Mouse (Mus musculus) left cerebral cortex, postnatal 14 days (tissue): ENCODE data around the gene Ptpdc1. TPM values are rescaled to one million over a fixed set of nuclear protein-coding genes. Genes with fewer than 3 reads are reported as not detected.
A peak's percentile ranks its signal among the peaks of the same experiment; 100 is the strongest.

ENCODE experiments used
- DNase-seq, 2 experiments: peaks; one replicate each; pipeline ENCODE4 v3.0.0; 2021 to 2022; ENCODE audit warnings: low spot score in 2 of 2, mixed read lengths in 1 of 2
- intact Hi-C: fragments of 180-260 bp; cut with DNase I; formaldehyde crosslinking; loops from one replicate; pipeline ENCODE4 v1.15.1; 2025
- long read RNA-seq, 2 experiments: library from polyadenylated mRNA; stranded (forward); transcript quantifications; one replicate each; pipeline ENCODE4 v2.0.0; 2021
- total RNA-seq, 2 experiments: library from RNA; stranded (reverse); gene quantifications; 2 replicates each; pipeline ENCODE4 v1.2.3; 2021

Gene Ptpdc1
- 10 to 100 TPM; 22.7 to 25.5 TPM for total RNA-seq
- long read RNA-seq, experiment 1, full-length matches to known transcripts: 10 of 16 reads
- long read RNA-seq, experiment 1, partial matches to known transcripts: 3 of 16 reads
- long read RNA-seq, experiment 1, other reads (novel, unspliced or antisense): 3 of 16 reads
- long read RNA-seq, experiment 2, full-length matches to known transcripts: 3 of 6 reads
- long read RNA-seq, experiment 2, partial matches to known transcripts: 1 of 6 reads
- long read RNA-seq, experiment 2, other reads (novel, unspliced or antisense): 2 of 6 reads

DNA sequence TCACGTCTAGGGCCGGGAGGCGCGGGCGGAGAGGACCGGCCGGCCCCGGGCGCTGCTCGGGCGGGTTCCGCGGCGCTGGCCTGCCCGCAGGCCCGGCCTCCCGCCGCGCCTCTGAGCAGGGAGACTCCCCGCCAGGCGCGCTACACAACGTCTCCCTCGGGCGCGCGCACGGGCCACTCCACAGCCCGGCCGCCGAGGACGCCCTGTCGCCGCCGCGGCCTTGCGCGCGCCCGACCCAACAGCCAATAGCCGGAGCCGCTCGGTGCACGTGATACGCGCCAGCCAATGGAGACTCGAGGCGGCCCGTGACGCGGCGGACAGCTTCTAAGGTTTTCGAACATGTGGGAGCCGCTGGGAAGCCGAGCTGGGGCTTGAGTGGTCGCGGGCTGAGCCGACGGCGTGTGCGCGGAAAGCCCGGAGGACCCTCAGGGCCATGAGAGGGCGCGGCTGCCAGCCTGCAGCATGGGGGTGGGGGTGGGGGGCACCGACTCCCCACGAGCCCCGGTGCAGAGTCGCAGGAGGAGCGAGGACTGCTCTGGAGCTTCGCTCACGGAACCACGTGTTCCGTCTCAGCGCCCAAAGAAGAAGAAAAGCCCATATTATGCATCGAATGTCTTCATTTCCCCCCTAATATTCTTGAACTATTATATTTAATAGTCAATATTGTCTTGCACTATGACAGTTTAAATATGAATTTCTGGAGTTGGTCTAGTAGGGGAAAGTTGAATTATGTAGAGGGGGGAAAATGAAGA is at the start of gene Ptpdc1:
Gene Ptpdc1 (minus strand): TSS at position 232 of the 752 bp plus-strand sequence.
- intact Hi-C loops: no loop called here
- DNase-seq: peak; percentile 98

GRCm38 (mm10) chr13:48674609-48675008 is 49.1 kb upstream of the Ptpdc1 start:
- DNase-seq: no peak
- intact Hi-C loops: no loop called here

DNA sequence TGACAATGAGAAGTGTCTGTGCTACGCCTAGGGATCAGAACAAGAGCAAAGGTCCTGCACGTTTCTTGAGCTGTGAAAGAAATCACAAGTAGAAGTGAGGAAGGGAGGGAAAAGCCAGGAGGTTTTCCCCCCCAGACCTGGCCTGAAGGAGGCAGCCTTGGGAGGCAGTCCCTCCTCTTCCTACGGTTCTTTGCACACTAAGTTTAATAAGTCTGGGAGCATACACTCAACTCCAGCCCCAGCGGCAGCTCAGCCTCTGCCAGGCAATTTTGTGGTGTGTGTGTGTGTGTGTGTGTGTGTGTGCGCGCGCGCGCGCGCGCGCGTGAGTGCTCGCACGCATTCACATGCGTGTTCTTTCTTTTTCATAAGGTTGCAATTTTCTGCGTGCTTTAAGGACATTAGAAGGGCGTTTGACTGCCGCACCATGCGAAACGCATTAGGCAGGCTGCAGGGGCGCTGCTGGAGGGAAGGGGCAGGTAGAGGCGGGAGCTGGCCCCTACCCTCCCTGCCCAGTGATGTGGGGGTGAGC is 46.9 kb upstream of the Ptpdc1 start:
- intact Hi-C loops: no loop called here
- no peak for DNase-seq

DNA sequence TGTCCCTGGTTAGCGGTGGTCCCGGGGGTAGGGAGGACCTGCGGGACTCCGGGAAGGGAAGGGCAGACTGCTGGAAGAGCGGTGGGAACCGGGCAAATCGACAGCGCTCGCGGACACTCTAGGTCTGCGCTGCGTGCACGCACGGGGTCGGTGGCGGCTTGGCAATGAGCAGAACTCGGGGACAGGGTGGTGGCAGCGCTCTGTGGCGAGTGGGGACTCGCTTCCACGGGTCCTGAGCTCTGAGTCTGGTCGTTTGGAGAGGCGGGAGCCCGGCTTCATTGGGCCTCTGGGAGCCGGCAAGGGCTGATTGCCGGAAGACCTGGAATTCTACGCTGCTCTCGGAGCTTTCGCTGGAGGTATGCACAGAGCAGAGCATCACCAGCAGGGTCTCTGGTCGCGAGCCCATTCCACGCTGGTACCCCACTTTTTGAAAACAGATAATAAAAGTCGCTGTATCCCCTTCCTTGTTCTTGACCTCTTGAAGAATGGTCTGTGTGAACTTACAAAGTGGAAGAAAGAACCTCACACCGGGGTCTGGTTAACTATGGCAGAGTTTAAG is 43.6 kb upstream of the Ptpdc1 start:
- DNase-seq: no peak
- intact Hi-C loops: no loop called here

DNA sequence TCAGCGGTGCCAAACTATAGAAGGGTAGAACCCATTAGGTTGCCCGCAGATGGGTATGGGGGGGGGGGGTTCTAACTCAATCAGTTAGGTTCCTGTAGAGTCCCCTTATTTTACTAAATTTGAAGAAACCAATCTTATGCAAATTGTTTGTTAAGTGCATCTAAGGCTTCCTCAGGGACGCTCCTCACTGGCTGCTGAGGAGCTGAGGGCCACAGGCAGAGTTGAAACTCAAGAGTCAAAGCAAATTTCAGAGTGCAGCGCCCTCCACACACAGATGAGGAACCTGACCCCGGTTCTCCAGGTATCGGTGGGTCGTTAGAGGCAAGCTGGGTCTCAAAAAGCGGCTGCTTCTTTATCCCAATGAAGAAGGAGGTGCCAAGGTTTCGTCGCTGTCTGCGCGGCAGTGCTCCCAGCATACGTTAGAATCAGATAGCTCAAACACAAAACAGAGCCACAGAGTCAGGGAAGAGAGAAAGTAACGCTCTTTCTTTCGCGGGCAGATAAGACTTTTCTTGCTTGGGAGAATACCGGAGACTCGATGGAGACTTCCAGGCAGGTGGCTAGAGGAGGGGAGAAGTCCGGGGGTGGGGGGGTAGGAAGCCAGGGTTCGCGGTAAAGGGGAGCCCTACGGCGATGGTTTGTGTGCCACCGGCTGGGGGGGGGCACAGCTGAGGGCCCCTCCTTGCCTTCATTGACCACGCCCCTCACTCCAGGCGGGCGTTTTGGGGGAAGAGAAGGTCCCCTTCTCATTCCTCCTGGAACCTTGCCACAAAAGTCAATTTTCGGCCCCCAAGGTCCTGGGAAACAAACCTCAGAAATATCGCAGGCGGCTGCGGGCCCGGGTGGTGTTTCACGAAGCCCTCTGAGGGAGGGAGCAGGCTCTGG is 42.9 kb upstream of the Ptpdc1 start:
- no peak for DNase-seq
- intact Hi-C loops: no loop called here

- intact Hi-C loops: no loop called here
- no peak for DNase-seq
Observed at GRCm38 (mm10) chr13:48667461-48667860, 42.0 kb upstream of the Ptpdc1 start.

GRCm38 (mm10) chr13:48665656-48666597 is 40.5 kb upstream of the Ptpdc1 start:
- intact Hi-C loops: no loop called here
- no peak for DNase-seq

DNA sequence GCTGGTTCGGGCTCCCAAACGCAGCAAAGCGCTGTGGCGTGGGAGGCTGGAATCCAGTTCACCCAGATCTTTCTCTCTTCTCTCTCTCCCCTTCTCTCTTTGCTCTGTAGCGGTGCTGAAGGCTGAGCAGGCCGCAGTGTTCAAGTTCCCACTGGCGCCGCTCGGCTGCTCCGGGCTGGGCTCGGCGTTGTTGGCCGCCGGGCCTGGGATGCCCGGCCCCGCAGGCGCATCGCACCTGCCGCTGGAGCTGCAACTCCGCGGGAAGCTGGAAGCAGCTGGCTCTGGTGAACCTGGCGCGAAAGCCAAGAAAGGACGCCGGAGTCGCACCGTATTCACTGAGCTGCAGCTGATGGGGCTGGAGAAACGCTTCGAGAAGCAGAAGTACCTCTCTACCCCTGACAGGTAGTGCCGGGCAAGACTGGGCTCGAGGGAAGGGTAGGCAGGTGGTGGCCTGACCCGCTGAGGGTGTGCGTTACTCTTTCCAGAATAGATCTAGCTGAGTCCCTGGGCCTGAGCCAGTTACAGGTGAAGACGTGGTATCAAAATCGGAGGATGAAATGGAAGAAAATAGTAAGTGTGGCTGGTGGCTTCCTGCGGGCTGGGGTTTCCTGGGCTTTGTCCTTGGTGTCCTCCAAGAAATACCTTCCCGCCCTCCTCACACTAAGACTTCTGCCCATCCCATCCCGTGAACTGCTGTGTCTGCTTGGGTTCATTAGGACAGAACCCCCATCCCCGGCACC is 39.6 kb upstream of the Ptpdc1 start:
- intact Hi-C loops: no loop called here
- no peak for DNase-seq

GRCm38 (mm10) chr13:48663988-48664339 is 38.5 kb upstream of the Ptpdc1 start:
- DNase-seq: no peak
- intact Hi-C loops: no loop called here

GRCm38 (mm10) chr13:48663211-48663987 is 37.9 kb upstream of the Ptpdc1 start:
- intact Hi-C loops: no loop called here
- DNase-seq: no peak

- DNase-seq: no peak
- intact Hi-C loops: no loop called here
Observed at GRCm38 (mm10) chr13:48662431-48663143, 37.1 kb upstream of the Ptpdc1 start, which contains the start of gene Barx1. TSS of gene Barx1 (plus strand) at chr13:48662998.

GRCm38 (mm10) chr13:48661561-48661960 is 36.1 kb upstream of the Ptpdc1 start:
- intact Hi-C loops: no loop called here
- no peak for DNase-seq

DNA sequence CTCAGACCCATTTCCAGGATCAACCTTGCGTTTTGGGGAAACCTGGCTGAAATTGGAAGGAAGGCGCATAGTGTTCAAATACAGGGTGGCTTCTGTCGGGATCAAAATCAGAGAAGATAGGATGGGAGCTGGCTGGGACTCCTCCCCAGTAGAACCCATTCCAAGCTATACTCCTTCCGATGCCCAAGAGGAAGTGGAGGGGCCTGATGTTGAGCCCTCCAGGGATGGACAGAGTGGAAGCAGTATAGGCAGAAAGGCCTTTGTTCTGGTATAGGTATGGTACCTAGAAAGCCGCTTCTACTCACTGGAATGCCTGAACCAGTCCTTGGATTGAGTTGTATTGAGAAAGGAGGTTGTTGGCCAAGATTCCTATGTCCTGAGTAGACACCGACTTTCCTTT is 35.3 kb upstream of the Ptpdc1 start:
- intact Hi-C loops: no loop called here

DNA sequence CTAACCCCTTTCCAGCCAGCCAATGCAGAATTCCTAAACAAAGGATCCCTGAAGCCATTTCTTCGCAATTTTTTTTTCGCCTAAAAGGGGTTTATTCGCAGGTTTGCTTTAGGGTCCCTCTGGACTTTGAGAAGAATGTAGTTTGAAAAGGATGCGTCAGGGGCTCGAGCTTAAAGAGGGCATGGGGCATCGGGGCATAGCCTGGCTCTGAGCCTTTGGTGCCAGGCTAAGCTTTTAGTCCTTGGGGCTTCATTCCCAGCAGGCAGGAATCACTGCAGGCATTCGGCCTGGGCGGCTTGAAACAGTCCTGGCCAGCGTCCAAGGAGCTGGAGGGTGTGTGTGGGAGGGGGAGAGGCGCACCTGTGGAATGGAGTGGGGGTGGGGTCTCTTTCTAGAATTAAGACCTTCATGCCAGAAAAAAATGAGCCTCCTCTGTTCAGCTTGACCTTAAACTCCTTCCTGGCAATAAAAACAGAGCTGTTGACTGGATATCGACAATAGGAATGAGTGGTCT is 34.8 kb upstream of the Ptpdc1 start:
- intact Hi-C loops: no loop called here
- no peak for DNase-seq

More for the DNA sequence above, 35.3 kb upstream of the Ptpdc1 start:
- DNase-seq: no peak

DNA sequence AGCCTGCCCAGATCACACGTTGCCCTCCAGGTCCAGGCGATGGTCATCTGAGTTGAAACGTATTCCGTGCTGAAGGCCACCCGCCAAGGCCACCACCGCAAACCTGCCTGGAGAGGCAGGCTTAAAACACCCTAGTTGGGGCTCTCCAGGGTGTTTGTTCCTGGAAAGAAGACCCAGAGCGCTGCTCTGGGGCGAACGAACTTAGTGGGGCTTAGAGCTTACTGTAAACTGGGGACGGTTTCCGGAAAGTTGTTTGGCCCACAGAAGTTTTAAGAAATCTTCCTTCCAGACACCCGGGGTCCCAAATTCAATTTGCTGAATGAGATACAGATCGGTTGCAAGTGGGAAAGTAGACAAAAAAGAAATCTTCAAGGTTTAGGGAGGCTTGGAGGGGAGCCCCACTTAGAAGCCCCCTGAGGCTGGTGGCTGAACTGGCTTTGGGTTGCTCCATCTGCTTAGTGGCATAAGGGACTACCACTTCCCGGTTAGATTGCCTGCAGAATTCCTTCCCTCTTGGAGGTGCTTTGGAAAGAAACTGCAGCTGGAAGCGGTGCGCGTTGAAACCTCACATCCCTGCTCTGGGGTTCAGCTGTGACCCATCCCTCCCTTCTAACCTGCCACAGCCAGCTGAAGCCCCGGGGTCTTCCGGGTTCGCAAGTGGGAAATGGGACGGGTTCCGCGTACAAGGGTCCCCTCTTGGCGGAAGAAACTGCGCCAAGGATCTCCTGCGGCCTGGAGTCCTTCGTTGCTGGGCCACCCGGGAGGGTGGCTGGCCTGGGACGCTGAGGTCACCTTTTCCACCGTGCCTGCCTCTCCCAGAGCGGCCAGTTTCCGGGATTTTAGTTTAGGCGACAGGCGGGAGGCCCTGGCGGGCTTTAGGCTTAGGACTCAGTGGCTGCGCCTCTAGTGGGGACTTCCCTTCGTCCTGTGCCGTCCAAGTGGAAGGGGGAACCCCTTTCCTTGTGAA is 34.1 kb upstream of the Ptpdc1 start:
- intact Hi-C loops: loop anchor here (10.0 kb wide), 1 partner anchor 335 kb away; no protein-coding TSS in a partner anchor
- DNase-seq: no peak
